ENCODE assay signal across 26 mouse cellular contexts in genomic region chr5:51930416-51930815, GRCm38 (mm10).
"Had no signal": no experiment of that assay in that cellular context is flagged by ENCODE, and none has a peak within 500 bp of the region (broad histone marks: within the 10 kb centered on the region; RNA-seq: fewer than 3 reads in every experiment).

No protein-coding gene starts in this region.

- H3K4me1 ChIP-seq: heart, embryonic 10.5 days; heart, embryonic 12.5 days; hindbrain, embryonic 10.5 days; hindbrain, embryonic 12.5 days; intestine, embryonic 15.5 days; limb, embryonic 10.5 days; limb, embryonic 12.5 days; liver, embryonic 13.5 days had no signal

- H3K27me3 ChIP-seq: heart, embryonic 12.5 days; hindbrain, embryonic 12.5 days; intestine, embryonic 15.5 days; limb, embryonic 12.5 days; liver, embryonic 13.5 days had no signal

- ATAC-seq: hindbrain, embryonic 16.5 days; inflammation-experienced regulatory T-cells, adult 6 months; intestine, embryonic 15.5 days; intestine, postnatal 0 days had no signal

- DNase-seq: gastrocnemius, adult 2 months; gastrocnemius, postnatal 10 days; gastrocnemius, postnatal 25 days; heart, postnatal 10 days; heart, postnatal 4 days; kidney, adult 18-20 months; kidney, adult 8-10 months; kidney, postnatal 10 days; kidney, postnatal 25 days; kidney, postnatal 4 days; liver; liver, embryonic 13.5 days had no signal

- H3K9me3 ChIP-seq: heart, embryonic 10.5 days; heart, embryonic 12.5 days; hindbrain, embryonic 10.5 days; hindbrain, embryonic 12.5 days; intestine, embryonic 15.5 days; limb, embryonic 10.5 days; limb, embryonic 12.5 days; liver, embryonic 13.5 days had no signal

- H3K36me3 ChIP-seq: heart, embryonic 10.5 days; heart, embryonic 12.5 days; hindbrain, embryonic 10.5 days; hindbrain, embryonic 12.5 days; intestine, embryonic 15.5 days; limb, embryonic 10.5 days; limb, embryonic 12.5 days; liver, embryonic 13.5 days had no signal

- H3K27ac ChIP-seq: gastrocnemius, adult 2 months; heart, embryonic 10.5 days; hindbrain, embryonic 10.5 days; hindbrain, embryonic 12.5 days; hindbrain, embryonic 14.5 days; intestine, embryonic 15.5 days; layer of hippocampus, adult 2 months; left cerebral cortex, adult 2 months; limb, embryonic 10.5 days; limb, embryonic 12.5 days; liver, embryonic 13.5 days had no signal

- H3K4me2 ChIP-seq: heart, embryonic 12.5 days; hindbrain, embryonic 12.5 days; hindbrain, embryonic 14.5 days; intestine, embryonic 15.5 days; limb, embryonic 12.5 days; liver, embryonic 11.5 days; liver, embryonic 13.5 days had no signal

- H3K9ac ChIP-seq: heart, embryonic 12.5 days; hindbrain, embryonic 12.5 days; hindbrain, embryonic 14.5 days; intestine, embryonic 15.5 days; limb, embryonic 12.5 days; liver, embryonic 13.5 days had no signal

- H3K4me3 ChIP-seq: gastrocnemius, adult 2 months; heart, embryonic 10.5 days; heart, embryonic 12.5 days; hindbrain, embryonic 10.5 days; hindbrain, embryonic 12.5 days; intestine, embryonic 15.5 days; layer of hippocampus, adult 2 months; left cerebral cortex, adult 2 months; limb, embryonic 10.5 days; limb, embryonic 12.5 days; liver, embryonic 13.5 days had no signal
